Mouse (Mus musculus) regulatory T cell (primary cell): ENCODE data around the gene Relch.

Source experiments
- in situ Hi-C: fragments of 300-600 bp; cut with MboI, MseI; formaldehyde crosslinking; loops from one replicate; pipeline ENCODE4 v1.15.1; 2025; ENCODE audit warnings: high pct_unique_total_duplicates

Gene Relch

GRCm38 (mm10) chr1:105794670-105795069, 131.0 kb downstream of the Relch start:
- in situ Hi-C loops: no loop called here

GRCm38 (mm10) chr1:105795705-105796104, 132.0 kb downstream of the Relch start:
- in situ Hi-C loops: no loop called here

GRCm38 (mm10) chr1:105800570-105800969, 136.9 kb downstream of the Relch start:
- in situ Hi-C loops: no loop called here

GRCm38 (mm10) chr1:105801252-105801651, 137.6 kb downstream of the Relch start:
- in situ Hi-C loops: no loop called here

GRCm38 (mm10) chr1:105802941-105803340, 139.3 kb downstream of the Relch start:
- in situ Hi-C loops: no loop called here

GRCm38 (mm10) chr1:105804285-105804684, 140.6 kb downstream of the Relch start:
- in situ Hi-C loops: no loop called here
